ENCODE assay signal across 8 mouse cellular contexts in genomic region chr14:54463108-54463958, GRCm38 (mm10). TPM values are rescaled to one million over a fixed set of nuclear protein-coding genes. Genes with fewer than 3 reads are reported as not detected.
DNase-seq lines count a peak whose midpoint lies in the region; ATAC-seq and TF ChIP-seq lines count a peak whose summit lies in the region.

No protein-coding gene starts in this region.

- peak overlapping the region; percentile 82 for H3K4me3 ChIP-seq in cerebellum, adult 2 months (replicated peaks; ENCODE audit: insufficient read depth, low read depth, low read length)
- H3K4me3 ChIP-seq in forebrain, embryonic 12.5 days (replicated peaks) = peak overlapping the region; percentile 82
- peak overlapping the region; percentile 71 to 95 for H3K4me3 ChIP-seq in liver, embryonic 14.5 days (ENCODE audit: insufficient read depth in 1 of 2, low read depth in 2 of 2, low read length in 2 of 2)
- peak overlapping the region; percentile 92 for H3K4me3 ChIP-seq in stomach, postnatal 0 days (ENCODE audit: low read depth, low read length)

- no peaks in the 10 kb centered on the region for H3K9me3 ChIP-seq in forebrain, embryonic 12.5 days
- H3K9me3 ChIP-seq in liver, embryonic 14.5 days (ENCODE audit: control insufficient read depth, low read length) = no peaks in the 10 kb centered on the region
- no peaks in the 10 kb centered on the region for H3K9me3 ChIP-seq in stomach, postnatal 0 days (ENCODE audit: control insufficient read depth, low read length)

- no peak for ATAC-seq in forebrain, embryonic 12.5 days (ENCODE audit: low FRiP score)
- ATAC-seq in liver, embryonic 14.5 days (ENCODE audit: insufficient read depth) = peak; percentile 40
- ATAC-seq in stomach, postnatal 0 days (ENCODE audit: low FRiP score, low TSS enrichment) = peak; percentile 25; the same call in 1 of the 2 replicates

- 15% methylated on average over 12 of the region's 12 CpGs for WGBS in cerebellum, adult 2 months
- WGBS in forebrain, embryonic 12.5 days = 13% methylated on average over 12 of the region's 12 CpGs
- 10% methylated on average over 12 of the region's 12 CpGs for WGBS in liver, embryonic 14.5 days (ENCODE audit: insufficient replicate concordance)
- WGBS in stomach, postnatal 0 days = 11% methylated on average over 12 of the region's 12 CpGs

- no peak for TF ChIP-seq POLR2A in cerebellum, adult 2 months (IDR thresholded peaks at IDR 0.05; ENCODE audit: borderline replicate concordance, insufficient read depth, low read length)

- H3K9ac ChIP-seq in forebrain, embryonic 12.5 days = peak overlapping the region; percentile 79
- H3K9ac ChIP-seq in liver, embryonic 14.5 days (replicated peaks) = peak overlapping the region; percentile 84
- H3K9ac ChIP-seq in stomach, postnatal 0 days (ENCODE audit: low read length) = peak overlapping the region; percentile 92

- no peak for TF ChIP-seq EP300 in liver, embryonic 14.5 days (IDR thresholded peaks at IDR 0.05; ENCODE audit: low read depth)
- TF ChIP-seq EP300 in stomach, postnatal 0 days (optimal IDR thresholded peaks at IDR 0.05) = no peak

- no peaks in the 10 kb centered on the region; the same call in 1 of the 2 replicates for H3K4me1 ChIP-seq in cerebellum, adult 2 months (ENCODE audit: control insufficient read depth, insufficient read depth, low read length)
- H3K4me1 ChIP-seq in forebrain, embryonic 12.5 days = peaks cover 7% of the 10 kb centered on the region; the same call in 1 of the 2 replicates
- H3K4me1 ChIP-seq in liver, embryonic 14.5 days (replicated peaks; ENCODE audit: control insufficient read depth in 2 of 2, insufficient read depth in 2 of 2, low read length in 1 of 2) = peaks cover 13 to 14% of the 10 kb centered on the region in 2 experiments
- H3K4me1 ChIP-seq in stomach, postnatal 0 days (replicated peaks; ENCODE audit: control insufficient read depth, insufficient read depth) = no peaks in the 10 kb centered on the region; the same call in 1 of the 2 replicates

- no peaks in the 10 kb centered on the region for H3K27me3 ChIP-seq in cerebellum, adult 2 months (ENCODE audit: control insufficient read depth, insufficient read depth, low read length)
- H3K27me3 ChIP-seq in forebrain, embryonic 12.5 days = no peaks in the 10 kb centered on the region
- H3K27me3 ChIP-seq in liver, embryonic 14.5 days (ENCODE audit: control insufficient read depth, insufficient read depth, low read length) = no peaks in the 10 kb centered on the region
- H3K27me3 ChIP-seq in stomach, postnatal 0 days (ENCODE audit: control insufficient read depth, insufficient read depth, low read length) = no peaks in the 10 kb centered on the region

- no peak for DNase-seq in cerebellum, adult 2 months
- DNase-seq in cerebellum, postnatal 4 days (ENCODE audit: low spot score in 2 of 2) = no peak
- peak; percentile 69 for DNase-seq in 416B (ENCODE audit: low read depth)
- no peak for DNase-seq in liver, embryonic 14.5 days (ENCODE audit: low read depth in 3 of 3, low spot score in 3 of 3)
- no peak for DNase-seq in stomach, postnatal 0 days (ENCODE audit: low spot score)
- DNase-seq in frontal cortex, postnatal 14 days (ENCODE audit: low spot score in 2 of 2) = no peak
- DNase-seq in kidney, adult 9 months = no peak

- peak overlapping the region; percentile 2; the same call in 1 of the 2 replicates for H3K27ac ChIP-seq in cerebellum, adult 2 months (ENCODE audit: insufficient read depth, low read length)
- peak overlapping the region; percentile 69; the same call in 1 of the 2 replicates for H3K27ac ChIP-seq in forebrain, embryonic 12.5 days
- H3K27ac ChIP-seq in liver, embryonic 14.5 days = peak overlapping the region; percentile 76
- H3K27ac ChIP-seq in stomach, postnatal 0 days (replicated peaks) = peak overlapping the region; percentile 95

- TF ChIP-seq CTCF in cerebellum, adult 2 months (IDR thresholded peaks at IDR 0.05; ENCODE audit: borderline replicate concordance, insufficient read depth, low read depth, low read length) = no peak
- no peak for TF ChIP-seq CTCF in liver, embryonic 14.5 days (IDR thresholded peaks at IDR 0.05; ENCODE audit: low read depth)
- no peak for TF ChIP-seq CTCF in stomach, postnatal 0 days (IDR thresholded peaks at IDR 0.05; ENCODE audit: low read depth)

- H3K4me2 ChIP-seq in forebrain, embryonic 12.5 days = peak overlapping the region; percentile 92
- H3K4me2 ChIP-seq in liver, embryonic 14.5 days (ENCODE audit: low read depth) = peak overlapping the region; percentile 70
- H3K4me2 ChIP-seq in stomach, postnatal 0 days (replicated peaks; ENCODE audit: low read depth) = peak overlapping the region; percentile 84

- peaks cover 10% of the 10 kb centered on the region for H3K36me3 ChIP-seq in forebrain, embryonic 12.5 days (replicated peaks)
- peaks cover 11% of the 10 kb centered on the region for H3K36me3 ChIP-seq in liver, embryonic 14.5 days (replicated peaks; ENCODE audit: control insufficient read depth, insufficient read depth, low read depth)
- peaks cover 10% of the 10 kb centered on the region for H3K36me3 ChIP-seq in stomach, postnatal 0 days (ENCODE audit: control insufficient read depth, insufficient read depth, low read length)

RNA-seq across cellular contexts. Expression of gene Lrp10, which starts 0.6 kb away (rescaled TPM):
- 48.1 and 48.6 TPM in 2 replicates for polyA plus RNA-seq in cerebellum, adult 2 months (2012; rRNA removed)
- 26.2 and 29.8 TPM in 2 replicates for polyA plus RNA-seq in forebrain, embryonic 12.5 days (2016; fragmentation: Nextera tagmentation; extraction: Ambion mirVana)
- polyA plus RNA-seq in liver, embryonic 14.5 days (2012; rRNA removed) = 12.8 and 12.9 TPM in 2 replicates
- 11.1 and 17.2 TPM in 2 replicates for polyA plus RNA-seq in liver, embryonic 14.5 days (2014; fragmentation: Nextera tagmentation; extraction: Ambion mirVana)
- polyA plus RNA-seq in stomach, postnatal 0 days (2015; fragmentation: Nextera tagmentation; extraction: Ambion mirVana) = 59.3 and 70.0 TPM in 2 replicates

RNA-seq across cellular contexts. Expression of gene Rem2, which starts 12.6 kb away (rescaled TPM):
- 13.0 and 14.4 TPM in 2 replicates for polyA plus RNA-seq in cerebellum, adult 2 months (2012; rRNA removed)
- polyA plus RNA-seq in forebrain, embryonic 12.5 days (2016; fragmentation: Nextera tagmentation; extraction: Ambion mirVana) = 26.1 and 29.9 TPM in 2 replicates
- polyA plus RNA-seq in liver, embryonic 14.5 days (2012; rRNA removed) = 0.09 and 0.12 TPM in 2 replicates
- polyA plus RNA-seq in liver, embryonic 14.5 days (2014; fragmentation: Nextera tagmentation; extraction: Ambion mirVana) = 0.05 TPM in 1 of 2 replicates, not detected in the other
- 0.47 and 0.59 TPM in 2 replicates for polyA plus RNA-seq in stomach, postnatal 0 days (2015; fragmentation: Nextera tagmentation; extraction: Ambion mirVana)

RNA-seq across cellular contexts. Expression of gene Mmp14, which starts 31.9 kb away (rescaled TPM):
- 14.9 and 15.9 TPM in 2 replicates for polyA plus RNA-seq in cerebellum, adult 2 months (2012; rRNA removed)
- polyA plus RNA-seq in forebrain, embryonic 12.5 days (2016; fragmentation: Nextera tagmentation; extraction: Ambion mirVana) = 76.0 and 79.2 TPM in 2 replicates
- polyA plus RNA-seq in liver, embryonic 14.5 days (2012; rRNA removed) = 17.7 and 19.0 TPM in 2 replicates
- 14.4 and 15.5 TPM in 2 replicates for polyA plus RNA-seq in liver, embryonic 14.5 days (2014; fragmentation: Nextera tagmentation; extraction: Ambion mirVana)
- polyA plus RNA-seq in stomach, postnatal 0 days (2015; fragmentation: Nextera tagmentation; extraction: Ambion mirVana) = 63.9 and 70.4 TPM in 2 replicates

RNA-seq across cellular contexts. Expression of gene Mrpl52, which starts 36.6 kb away (rescaled TPM):
- 130 and 136 TPM in 2 replicates for polyA plus RNA-seq in cerebellum, adult 2 months (2012; rRNA removed)
- 274 and 307 TPM in 2 replicates for polyA plus RNA-seq in forebrain, embryonic 12.5 days (2016; fragmentation: Nextera tagmentation; extraction: Ambion mirVana)
- polyA plus RNA-seq in liver, embryonic 14.5 days (2012; rRNA removed) = 107 and 177 TPM in 2 replicates
- polyA plus RNA-seq in liver, embryonic 14.5 days (2014; fragmentation: Nextera tagmentation; extraction: Ambion mirVana) = 218 and 228 TPM in 2 replicates
- 312 and 339 TPM in 2 replicates for polyA plus RNA-seq in stomach, postnatal 0 days (2015; fragmentation: Nextera tagmentation; extraction: Ambion mirVana)

RNA-seq across cellular contexts. Expression of gene Slc7a7, which starts 45.8 kb away (rescaled TPM):
- 1.4 and 1.5 TPM in 2 replicates for polyA plus RNA-seq in cerebellum, adult 2 months (2012; rRNA removed)
- polyA plus RNA-seq in forebrain, embryonic 12.5 days (2016; fragmentation: Nextera tagmentation; extraction: Ambion mirVana) = 4.2 and 5.4 TPM in 2 replicates
- polyA plus RNA-seq in liver, embryonic 14.5 days (2012; rRNA removed) = 7.8 and 8.7 TPM in 2 replicates
- 4.9 and 6.2 TPM in 2 replicates for polyA plus RNA-seq in liver, embryonic 14.5 days (2014; fragmentation: Nextera tagmentation; extraction: Ambion mirVana)
- polyA plus RNA-seq in stomach, postnatal 0 days (2015; fragmentation: Nextera tagmentation; extraction: Ambion mirVana) = 9.3 and 9.5 TPM in 2 replicates

Comparison
In these comparisons a context has a peak if more than half of its experiments do, and no peak if none do; other contexts are left out.
1. H3K27ac ChIP-seq: peak in every context shown above with its lines; median percentile 95 in stomach, postnatal 0 days; 76 in liver, embryonic 14.5 days; 69 in forebrain, embryonic 12.5 days; 2 in cerebellum, adult 2 months.